Mouse (Mus musculus) bone marrow macrophage, adult 2 months (primary cell): ENCODE data around the gene Ptprk. TPM values are rescaled to one million over a fixed set of nuclear protein-coding genes. Genes with fewer than 3 reads are reported as not detected.

Source experiments
- H3K27ac ChIP-seq: 2 replicates; pipeline ENCODE4 v1.5.1; 2012; ENCODE audit warnings: low read depth, low read length; ENCODE audit not compliant: insufficient read depth
- H3K4me1 ChIP-seq: 2 replicates; pipeline ENCODE4 v1.6.1; 2012; ENCODE audit warnings: low read length; ENCODE audit not compliant: control insufficient read depth, insufficient read depth
- H3K4me3 ChIP-seq: 2 replicates; pipeline ENCODE4 v1.5.1; 2012; ENCODE audit warnings: mild to moderate bottlenecking, low read length, moderate library complexity; ENCODE audit not compliant: insufficient read depth
- CTCF ChIP-seq: IDR thresholded peaks from 2 replicates; pipeline ENCODE4 v1.5.1; 2012; ENCODE audit warnings: low read depth, mild to moderate bottlenecking, low read length, moderate library complexity
- POLR2A ChIP-seq: IDR thresholded peaks from 2 replicates; pipeline ENCODE4 v1.6.1; 2012; ENCODE audit warnings: mild to moderate bottlenecking, low read depth, low read length, borderline replicate concordance
- polyA plus RNA-seq: library from polyadenylated mRNA; stranded (reverse); fragments of >200 nt; gene quantifications from 2 replicates; pipeline ENCODE4 v1.2.4, GENCODE M21; 2012; ENCODE audit not compliant: missing spikeins, insufficient read depth, insufficient read length

Ptprk gene
- polyA plus RNA-seq, 1 experiment: 0.13 TPM

GRCm38 (mm10) chr10:28138399-28138798 is 63.8 kb downstream of the Ptprk start:
- Histone ChIP-seq H3K27ac (no peak overlapping the region), H3K4me3 (no peak overlapping the region), H3K4me1 (no peaks in the 10 kb centered on the region)
- no peak for TF ChIP-seq POLR2A
- no peak for TF ChIP-seq CTCF

DNA sequence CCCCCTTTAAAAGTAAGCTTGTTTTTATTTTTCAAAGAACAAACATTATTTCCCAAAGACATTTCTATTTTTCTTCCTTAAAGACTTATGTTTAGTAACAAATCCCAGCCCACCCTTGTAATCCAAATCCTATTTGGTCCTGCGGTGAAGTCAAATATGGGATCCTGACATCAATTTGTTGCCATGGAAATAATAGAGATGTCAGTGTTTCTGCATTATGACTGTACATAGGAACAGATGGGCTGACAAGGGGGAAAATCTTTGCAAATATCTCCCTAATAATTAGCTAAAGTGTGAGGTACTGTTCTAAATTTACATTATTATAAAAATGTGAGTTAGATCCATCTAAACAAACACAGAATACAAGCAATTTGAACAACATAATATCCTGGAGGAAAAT is 69.8 kb downstream of the Ptprk start:
- Histone ChIP-seq H3K4me3 (no peak overlapping the region), H3K27ac (no peak overlapping the region), H3K4me1 (no peaks in the 10 kb centered on the region)
- no peak for TF ChIP-seq CTCF
- no peak for TF ChIP-seq POLR2A

- H3K4me3 ChIP-seq: no peak overlapping the region
- no peaks in the 10 kb centered on the region for H3K4me1 ChIP-seq
- no peak overlapping the region for H3K27ac ChIP-seq
- TF ChIP-seq POLR2A (no peak), CTCF (no peak)
These were observed 70.7 kb downstream of the Ptprk start for GRCm38 (mm10) chr10:28145326-28145725.

DNA sequence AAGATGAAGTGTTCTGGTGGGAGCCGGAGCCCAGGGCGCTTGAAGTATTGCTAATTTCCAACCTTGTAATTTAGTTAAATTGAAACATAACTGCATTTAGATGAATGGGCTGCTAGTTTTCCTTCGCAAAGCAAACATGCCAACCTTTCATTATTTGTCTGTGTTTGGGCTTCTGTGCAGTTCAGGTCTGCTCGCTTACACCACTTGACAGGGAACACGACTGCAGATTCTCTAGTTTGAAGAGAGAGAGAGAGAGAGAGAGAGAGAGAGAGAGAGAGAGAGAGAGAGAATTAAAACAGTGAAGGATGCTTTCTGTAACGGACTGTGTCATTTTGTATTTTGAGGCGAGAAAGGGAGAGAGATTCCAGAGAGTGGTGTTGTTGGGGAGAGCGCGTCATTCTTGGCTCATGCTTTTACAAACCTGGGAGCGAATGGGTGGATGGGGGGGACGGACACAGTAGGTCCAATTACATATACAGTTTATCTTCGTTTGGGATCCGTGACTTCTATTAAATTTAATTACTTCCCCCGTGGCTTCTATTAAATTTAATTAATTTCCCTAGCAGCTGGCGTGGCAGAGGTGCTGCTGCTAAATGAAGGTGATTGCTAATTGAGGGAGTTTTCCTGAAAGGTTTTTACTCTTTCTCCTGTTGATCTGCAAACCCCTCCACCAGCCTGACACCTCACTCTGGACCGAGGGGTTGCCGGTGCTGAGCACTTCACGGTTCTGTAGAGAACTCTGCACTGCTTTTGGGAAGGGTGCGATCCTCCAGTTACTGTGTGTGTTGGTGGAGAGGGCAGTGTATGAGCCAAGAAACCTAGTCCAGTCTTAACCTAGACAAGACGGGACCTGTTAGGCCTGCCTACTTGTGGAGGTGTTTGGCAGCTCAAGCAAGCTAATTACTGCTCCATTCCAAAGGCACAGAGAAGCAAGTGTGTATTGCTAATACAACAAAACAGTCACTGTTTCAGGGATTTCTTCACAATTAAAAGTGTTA is 81.4 kb downstream of the Ptprk start:
- H3K27ac ChIP-seq: no peak overlapping the region
- no peak overlapping the region for H3K4me3 ChIP-seq
- H3K4me1 ChIP-seq: no peaks in the 10 kb centered on the region
- TF ChIP-seq POLR2A: no peak
- TF ChIP-seq CTCF: no peak

GRCm38 (mm10) chr10:28159716-28160115 is 85.1 kb downstream of the Ptprk start:
- Histone ChIP-seq H3K4me3 (no peak overlapping the region), H3K27ac (no peak overlapping the region), H3K4me1 (no peaks in the 10 kb centered on the region)
- TF ChIP-seq CTCF: no peak
- no peak for TF ChIP-seq POLR2A

GRCm38 (mm10) chr10:28161306-28161705 is 86.7 kb downstream of the Ptprk start:
- no peak overlapping the region for H3K4me3 ChIP-seq
- TF ChIP-seq CTCF: no peak
- no peak for TF ChIP-seq POLR2A
- H3K27ac ChIP-seq: no peak overlapping the region
- H3K4me1 ChIP-seq: no peaks in the 10 kb centered on the region

DNA sequence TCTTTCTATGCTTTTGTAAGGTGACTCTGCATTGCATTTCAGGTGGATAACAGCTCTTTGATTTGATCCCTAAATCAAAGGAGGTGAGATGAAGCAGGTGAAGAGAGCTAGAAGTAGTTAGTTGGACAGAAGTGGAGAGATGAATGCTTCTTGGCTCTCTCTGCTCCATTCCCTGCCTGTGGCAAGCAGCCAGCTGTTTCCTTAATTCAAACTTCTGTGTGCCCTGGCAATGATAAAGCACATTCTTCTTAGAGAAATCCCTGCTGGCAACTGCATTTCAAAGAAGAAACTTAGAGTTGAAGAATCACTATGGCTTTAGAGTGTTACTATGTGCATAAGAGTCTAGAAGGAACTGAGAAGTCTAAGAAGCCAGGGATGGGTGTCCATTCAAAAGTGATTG is 89.6 kb downstream of the Ptprk start:
- no peaks in the 10 kb centered on the region for H3K4me1 ChIP-seq
- no peak overlapping the region for H3K4me3 ChIP-seq
- no peak overlapping the region for H3K27ac ChIP-seq
- no peak for TF ChIP-seq CTCF

- Histone ChIP-seq H3K27ac (no peak overlapping the region), H3K4me3 (no peak overlapping the region), H3K4me1 (no peaks in the 10 kb centered on the region)
- TF ChIP-seq CTCF: no peak
- no peak for TF ChIP-seq POLR2A
These were observed 90.1 kb downstream of the Ptprk start for GRCm38 (mm10) chr10:28164746-28165145.

DNA sequence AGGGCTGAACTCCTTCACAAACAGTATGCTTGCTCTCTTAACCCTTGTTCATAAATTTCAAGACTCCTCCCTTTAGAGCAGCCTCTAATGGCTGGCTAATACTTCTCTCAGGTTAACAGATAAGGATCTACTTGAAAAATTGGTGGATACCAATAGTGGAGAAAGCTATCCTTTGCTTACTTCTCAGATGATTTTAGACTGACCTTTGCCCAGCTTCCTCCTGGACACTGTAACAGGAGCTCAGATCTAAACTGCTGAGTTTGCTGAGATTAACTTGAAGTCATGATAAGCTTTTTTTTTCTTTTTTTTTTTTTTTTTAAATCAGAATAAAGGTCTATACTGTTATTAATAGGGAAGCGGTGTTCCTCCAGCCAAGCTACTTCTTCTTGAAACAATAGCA is 92.0 kb downstream of the Ptprk start:
- no peak overlapping the region for H3K27ac ChIP-seq
- TF ChIP-seq CTCF (no peak), POLR2A (no peak)
- no peak overlapping the region for H3K4me3 ChIP-seq
- H3K4me1 ChIP-seq: no peaks in the 10 kb centered on the region

DNA sequence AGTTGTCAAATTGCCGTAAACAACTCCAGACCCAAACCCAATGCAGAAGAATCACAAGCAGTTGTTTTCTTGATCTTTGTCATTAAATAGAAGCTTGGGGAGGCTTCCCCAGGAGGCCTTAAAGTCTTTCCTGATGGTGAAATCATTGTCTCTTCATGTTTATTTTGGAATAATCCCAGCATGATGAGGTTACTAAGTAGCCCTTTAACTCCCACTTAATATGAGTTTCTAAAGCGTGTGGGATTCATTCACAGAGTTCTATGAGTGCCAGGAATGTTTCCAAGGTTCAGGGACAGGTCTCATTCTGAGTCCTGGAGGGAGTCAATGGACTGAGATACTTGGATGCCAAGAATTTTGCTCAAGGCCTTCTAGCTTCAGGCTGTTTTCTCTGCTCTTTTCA is 92.5 kb downstream of the Ptprk start:
- no peaks in the 10 kb centered on the region for H3K4me1 ChIP-seq
- no peak overlapping the region for H3K27ac ChIP-seq
- TF ChIP-seq POLR2A: no peak
- no peak for TF ChIP-seq CTCF
- H3K4me3 ChIP-seq: no peak overlapping the region

- no peak for TF ChIP-seq CTCF
- TF ChIP-seq POLR2A: no peak
- H3K4me1 ChIP-seq: no peaks in the 10 kb centered on the region
- H3K4me3 ChIP-seq: no peak overlapping the region
- H3K27ac ChIP-seq: no peak overlapping the region
These were observed 96.6 kb downstream of the Ptprk start for GRCm38 (mm10) chr10:28171196-28171595.
